Mouse (Mus musculus): ENCODE data around the gene Gm10428.

Gene Gm10428

GRCm38 (mm10) chr11:62789617-62789936 is 36.7 kb downstream of the Gm10428 start:
- no peak for DNase-seq
